Mouse (Mus musculus) heart, adult 2 months (tissue): ENCODE measurements around the gene Emc8.

ENCODE experiments used
- CTCF ChIP-seq: fragments of 200-600 bp; IDR thresholded peaks from 2 replicates; pipeline ENCODE4 v1.8.1; 2022; ENCODE audit warnings: antibody characterized with exemption, mild to moderate bottlenecking, moderate library complexity
- EP300 ChIP-seq: fragments of 200-500 bp; IDR thresholded peaks from 2 replicates; pipeline ENCODE4 v1.6.1; 2011; ENCODE audit warnings: low read depth, low read length, control low read depth; ENCODE audit not compliant: insufficient read depth
- POLR2A ChIP-seq: fragments of 200-500 bp; IDR thresholded peaks from 2 replicates; pipeline ENCODE4 v1.6.1; 2011; ENCODE audit warnings: mild to moderate bottlenecking, low read depth, low read length, control low read depth; ENCODE audit not compliant: insufficient read depth

DNA sequence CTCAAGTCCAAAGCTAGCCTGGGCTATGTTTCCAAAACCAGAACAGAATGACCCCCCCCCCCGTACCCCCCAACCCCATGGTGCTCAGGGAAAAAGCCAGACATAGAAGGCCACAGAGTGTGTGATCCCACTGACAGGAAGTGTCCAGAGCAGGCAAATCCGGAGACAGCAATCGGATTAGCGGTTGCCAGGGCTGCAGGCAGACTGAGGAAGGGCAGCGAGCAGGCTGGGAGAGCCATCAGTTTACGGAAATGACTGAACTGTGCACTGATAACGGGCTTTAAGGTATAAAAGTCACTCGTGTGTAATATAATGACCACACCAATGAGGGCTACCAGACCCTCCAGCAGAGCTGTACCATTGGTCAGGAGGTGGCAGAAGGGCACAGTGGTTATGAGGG is 27.1 kb downstream of the Emc8 start:
- TF ChIP-seq POLR2A (no peak), CTCF (no peak), EP300 (no peak)
